Comparison of ENCODE assay signal across 29 mouse cellular contexts in genomic region chrX:157388419-157388818, GRCm38 (mm10). TPM values are rescaled to one million over a fixed set of nuclear protein-coding genes. Genes with fewer than 3 reads are reported as not detected.
DNase-seq lines count a peak whose midpoint lies in the region; ATAC-seq and TF ChIP-seq lines count a peak whose summit lies in the region.
"Had no signal": no experiment of that assay in that cellular context is flagged by ENCODE, and none has a peak within 500 bp of the region (broad histone marks: within the 10 kb centered on the region; RNA-seq: fewer than 3 reads in every experiment).

No protein-coding gene starts in this region.

- ATAC-seq in liver, embryonic 11.5 days (replicated peaks; ENCODE audit: low FRiP score): no peak
- ATAC-seq: forebrain, embryonic 15.5 days; intestine, embryonic 16.5 days; liver, embryonic 12.5 days; liver, postnatal 0 days had no signal

- 79% methylated on average over 3 of the region's 3 CpGs for WGBS in liver, embryonic 11.5 days

- intact Hi-C loops in gastrocnemius, adult 2 months (cut with DNase I): no loop called here

- H3K27ac ChIP-seq in liver, embryonic 11.5 days (ENCODE audit: low read depth, low read length): no peak overlapping the region
- no peak overlapping the region for H3K27ac ChIP-seq in gastrocnemius, adult 2 months
- H3K27ac ChIP-seq: embryonic facial prominence, embryonic 13.5 days; forebrain, embryonic 10.5 days; forebrain, embryonic 15.5 days; heart, embryonic 10.5 days; heart, embryonic 15.5 days; limb, embryonic 13.5 days; liver, embryonic 12.5 days; neural tube, embryonic 12.5 days had no signal

- no peaks in the 10 kb centered on the region for H3K27me3 ChIP-seq in liver, embryonic 11.5 days (replicated peaks; ENCODE audit: control insufficient read depth, insufficient read depth, low read length)
- H3K27me3 ChIP-seq: embryonic facial prominence, embryonic 13.5 days; forebrain, embryonic 15.5 days; heart, embryonic 15.5 days; limb, embryonic 13.5 days; liver, embryonic 12.5 days; neural tube, embryonic 12.5 days had no signal

- H3K9ac ChIP-seq in liver, embryonic 11.5 days (ENCODE audit: low read depth, low read length): no peak overlapping the region
- H3K9ac ChIP-seq: embryonic facial prominence, embryonic 13.5 days; forebrain, embryonic 15.5 days; heart, embryonic 15.5 days; limb, embryonic 13.5 days; liver, embryonic 12.5 days; liver, postnatal 0 days; neural tube, embryonic 12.5 days had no signal

- H3K4me3 ChIP-seq in liver, embryonic 11.5 days (ENCODE audit: low read depth, low read length): no peak overlapping the region
- H3K4me3 ChIP-seq in gastrocnemius, adult 2 months: no peak overlapping the region
- H3K4me3 ChIP-seq: embryonic facial prominence, embryonic 13.5 days; forebrain, embryonic 10.5 days; forebrain, embryonic 15.5 days; heart, embryonic 10.5 days; heart, embryonic 15.5 days; limb, embryonic 13.5 days; liver, embryonic 12.5 days; myocyte; neural tube, embryonic 12.5 days had no signal

- no peak for TF ChIP-seq CTCF in gastrocnemius, adult 2 months (IDR thresholded peaks at IDR 0.05)

- H3K4me1 ChIP-seq in liver, embryonic 11.5 days (replicated peaks; ENCODE audit: control insufficient read depth, insufficient read depth, low read length): no peaks in the 10 kb centered on the region
- H3K4me1 ChIP-seq: embryonic facial prominence, embryonic 13.5 days; forebrain, embryonic 10.5 days; forebrain, embryonic 15.5 days; heart, embryonic 10.5 days; heart, embryonic 15.5 days; limb, embryonic 13.5 days; liver, embryonic 12.5 days; neural tube, embryonic 12.5 days had no signal

- H3K36me3 ChIP-seq in liver, embryonic 11.5 days (ENCODE audit: control insufficient read depth, insufficient read depth, low read length): no peaks in the 10 kb centered on the region
- H3K36me3 ChIP-seq: embryonic facial prominence, embryonic 13.5 days; forebrain, embryonic 10.5 days; forebrain, embryonic 15.5 days; heart, embryonic 10.5 days; heart, embryonic 15.5 days; limb, embryonic 13.5 days; liver, embryonic 12.5 days; neural tube, embryonic 12.5 days had no signal

- H3K9me3 ChIP-seq in liver, embryonic 11.5 days (ENCODE audit: control insufficient read depth, low read length): no peaks in the 10 kb centered on the region
- H3K9me3 ChIP-seq: embryonic facial prominence, embryonic 13.5 days; forebrain, embryonic 10.5 days; forebrain, embryonic 15.5 days; heart, embryonic 10.5 days; heart, embryonic 15.5 days; limb, embryonic 13.5 days; liver, embryonic 12.5 days; neural tube, embryonic 12.5 days had no signal

- peak; percentile 15 for DNase-seq in layer of hippocampus, adult 11-12 months (ENCODE audit: low spot score)
- no peak for DNase-seq in layer of hippocampus, postnatal 10 days (ENCODE audit: low spot score in 2 of 2)
- peak; percentile 29 for DNase-seq in right cerebral cortex, adult 18-20 months
- DNase-seq in right cerebral cortex, postnatal 14 days: no peak
- DNase-seq in layer of hippocampus, adult 8-10 months (ENCODE audit: low spot score in 2 of 2): peak; percentile 13 to 15
- DNase-seq in liver, embryonic 11.5 days (ENCODE audit: low spot score): no peak
- no peak for DNase-seq in gastrocnemius, adult 2 months
- DNase-seq: adrenal gland, postnatal 25 days; cerebellum, adult 18-20 months; cerebellum, postnatal 10 days; gastrocnemius, postnatal 25 days; heart, adult 11 months; kidney, adult 8-10 months; kidney, postnatal 10 days; liver, postnatal 0 days; lung, postnatal 36 days; thymus, postnatal 4 days had no signal

- H3K4me2 ChIP-seq in liver, embryonic 11.5 days: no peak overlapping the region
- H3K4me2 ChIP-seq: embryonic facial prominence, embryonic 13.5 days; forebrain, embryonic 15.5 days; heart, embryonic 15.5 days; limb, embryonic 13.5 days; liver, embryonic 12.5 days; midbrain, embryonic 11.5 days; neural tube, embryonic 12.5 days had no signal

RNA-seq across cellular contexts. Expression of gene Phex, which starts 26.7 kb away (rescaled TPM):
- under 1 TPM; 0.50 to 0.54 TPM for total RNA-seq in layer of hippocampus, postnatal 10 days (2021)
- total RNA-seq in layer of hippocampus, adult 8-10 months (2022): under 1 TPM; 0.09 to 0.53 (median 0.27) TPM
- polyA plus RNA-seq in liver, embryonic 11.5 days (2014; fragmentation: Nextera tagmentation; extraction: Ambion mirVana): 0.10 and 0.25 TPM in 2 replicates
- total RNA-seq in gastrocnemius, adult 2 months (2021): under 1 TPM; 0.33 TPM
- total RNA-seq: common myeloid progenitor, adult 5-6 weeks had no signal
- polyA plus RNA-seq: liver, postnatal 0 days had no signal

Comparison
In these comparisons a context has a peak if more than half of its experiments do, and no peak if none do; other contexts are left out.
1. DNase-seq: peak in layer of hippocampus, adult 11-12 months (single experiment), right cerebral cortex, adult 18-20 months (single experiment) and layer of hippocampus, adult 8-10 months (2 of 2); none in layer of hippocampus, postnatal 10 days (0 of 2), right cerebral cortex, postnatal 14 days (single experiment), liver, embryonic 11.5 days (single experiment) and gastrocnemius, adult 2 months (single experiment).